Mouse (Mus musculus) small intestine, adult 2 months (tissue): ENCODE data around the gene Mylip.

Source experiments
- CTCF ChIP-seq: fragments of 200-500 bp; IDR thresholded peaks from 2 replicates; pipeline ENCODE4 v1.5.1; 2012; ENCODE audit warnings: low read depth, mild to moderate bottlenecking, control low read depth, inconsistent platforms, low read length, moderate library complexity, mixed read lengths; ENCODE audit not compliant: insufficient replicate concordance, insufficient read length; ENCODE audit errors: extremely low read depth
- POLR2A ChIP-seq: fragments of 200-500 bp; IDR thresholded peaks from 2 replicates; pipeline ENCODE4 v1.6.1; 2012; ENCODE audit warnings: low read depth, mild to moderate bottlenecking, control low read depth, inconsistent platforms, low read length, moderate library complexity

DNA sequence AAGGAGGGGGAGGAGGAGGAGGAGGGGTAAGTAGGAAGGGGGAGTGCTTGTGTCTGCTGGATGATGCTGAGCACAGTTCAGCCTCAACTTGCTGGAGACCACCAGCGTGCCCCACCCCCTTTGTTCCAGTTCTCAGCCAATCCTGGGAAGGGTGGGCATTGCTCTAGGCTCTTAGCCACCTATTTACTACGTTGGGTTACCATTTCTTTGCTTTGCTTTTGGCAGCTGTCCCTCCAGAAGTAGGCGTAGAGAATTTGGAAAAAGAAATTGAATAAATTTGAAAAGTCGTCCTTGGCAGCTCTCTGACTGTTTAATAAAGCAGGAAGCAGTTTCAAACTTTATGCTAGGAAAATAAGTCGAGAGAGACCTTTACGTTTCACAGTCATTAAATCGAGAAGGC lies 11.2 kb downstream of the Mylip start:
- TF ChIP-seq POLR2A: no peak
- no peak for TF ChIP-seq CTCF
